Mouse (Mus musculus): Measurements from ENCODE around the gene Ebi3.
A peak's percentile ranks its signal among the peaks of the same experiment; 100 is the strongest.
"Not testable (repeated sequence)": the region's sequence is repeated elsewhere in the genome, so short reads cannot be mapped to it uniquely, and the experiment has no call there.

- TF ChIP-seq POLR2A (IDR thresholded peaks at IDR 0.05; ENCODE audit: insufficient read depth, low read depth, low read length) (peak; percentile 85), EP300 (IDR thresholded peaks at IDR 0.05; ENCODE audit: insufficient read depth, low read depth, low read length) (0 out of 2 replicates have a peak, but pooled peaks have one; percentile 19)
- TF ChIP-seq CTCF (IDR thresholded peaks at IDR 0.05), result not testable (repeated sequence)
These were observed 7.4 kb upstream of the Ebi3 start for GRCm38 (mm10) chr17:55944866-55945682.

All from heart, adult 2 months (tissue).